Mouse (Mus musculus) liver, adult 2 months (tissue): ENCODE data around the gene Liph. TPM values are rescaled to one million over a fixed set of nuclear protein-coding genes. Genes with fewer than 3 reads are reported as not detected.

Source experiments
- DNase-seq: peaks from one replicate; pipeline ENCODE4 v3.0.0-alpha.2; 2011; ENCODE audit warnings: low read depth, low spot score; ENCODE audit errors: extremely low read depth
- H3K27ac ChIP-seq: fragments of 200-500 bp; replicated peaks from 2 replicates; pipeline ENCODE4 v1.5.1; 2012; ENCODE audit warnings: low read depth, mild to moderate bottlenecking, control low read depth, inconsistent platforms, low read length; ENCODE audit not compliant: insufficient read depth
- H3K27me3 ChIP-seq: fragments of 200-500 bp; 2 replicates; pipeline ENCODE4 v1.6.1; 2012; ENCODE audit warnings: mild to moderate bottlenecking, moderate library complexity, low read length, inconsistent platforms; ENCODE audit not compliant: control insufficient read depth, insufficient read depth
- H3K36me3 ChIP-seq: fragments of 200-500 bp; 2 replicates; pipeline ENCODE4 v1.6.1; 2012; ENCODE audit warnings: low read length, inconsistent platforms; ENCODE audit not compliant: control insufficient read depth, insufficient read depth
- H3K4me1 ChIP-seq: fragments of 200-500 bp; 2 replicates; pipeline ENCODE4 v1.6.1; 2011; ENCODE audit warnings: low read length; ENCODE audit not compliant: control insufficient read depth, insufficient read depth
- H3K4me3 ChIP-seq: fragments of 200-500 bp; 2 replicates; pipeline ENCODE4 v1.5.1; 2011; ENCODE audit warnings: low read depth, mild to moderate bottlenecking, control low read depth, low read length, moderate library complexity; ENCODE audit not compliant: insufficient read depth
- H3K79me2 ChIP-seq: fragments of 200-500 bp; 2 replicates; pipeline ENCODE4 v1.6.1; 2012; ENCODE audit warnings: inconsistent platforms, mild to moderate bottlenecking, low read length, moderate library complexity; ENCODE audit not compliant: control insufficient read depth, insufficient read depth
- H3K9ac ChIP-seq: fragments of 200-500 bp; 2 replicates; pipeline ENCODE4 v1.6.1; 2012; ENCODE audit warnings: low read depth, mild to moderate bottlenecking, control low read depth, inconsistent platforms, low read length
- CTCF ChIP-seq: fragments of 200-500 bp; IDR thresholded peaks from 2 replicates; pipeline ENCODE4 v1.5.1; 2011; ENCODE audit warnings: low read depth, low read length, control low read depth
- POLR2A ChIP-seq: fragments of 200-500 bp; IDR thresholded peaks from 2 replicates; pipeline ENCODE4 v1.6.1; 2011; ENCODE audit warnings: low read length, control low read depth; ENCODE audit not compliant: insufficient read depth; ENCODE audit errors: extremely low read depth
- WGBS: fragments of 180-500 bp; shearing (Covaris S2); methylation state at CpG from one replicate; pipeline ENCODE4 v1.1.7; 2018; 5-methylcytosine and 5-hydroxymethylcytosine counted together
- polyA plus RNA-seq: library from polyadenylated mRNA; depleted of rRNA; stranded (reverse); fragments of >200 nt; gene quantifications from 2 replicates; pipeline ENCODE4 v1.2.3, GENCODE M21; 2012; rRNA removed
- total RNA-seq: library from RNA; depleted of rRNA; stranded (reverse); fragments of >200 nt; gene quantifications from 2 replicates; pipeline ENCODE4 v1.2.3, GENCODE M21; 2014; rRNA removed

Gene Liph
- total and polyA plus RNA-seq, 2 experiments, result 0.09 to 0.12 TPM

GRCm38 (mm10) chr16:21905996-21906395 is 89.5 kb downstream of the Liph start:
- H3K4me1 ChIP-seq, result no peaks in the 10 kb centered on the region
- H3K9ac ChIP-seq, result no peak overlapping the region
- peaks cover 43% of the 10 kb centered on the region for H3K36me3 ChIP-seq
- DNase-seq, result no peak
- no peak overlapping the region for H3K4me3 ChIP-seq
- H3K27ac ChIP-seq, result no peak overlapping the region
- 91% methylated on average over 7 of the region's 7 CpGs for WGBS
- H3K27me3 ChIP-seq, result no peaks in the 10 kb centered on the region
- H3K79me2 ChIP-seq, result no peaks in the 10 kb centered on the region
- TF ChIP-seq CTCF, result no peak
- no peak for TF ChIP-seq POLR2A

DNA sequence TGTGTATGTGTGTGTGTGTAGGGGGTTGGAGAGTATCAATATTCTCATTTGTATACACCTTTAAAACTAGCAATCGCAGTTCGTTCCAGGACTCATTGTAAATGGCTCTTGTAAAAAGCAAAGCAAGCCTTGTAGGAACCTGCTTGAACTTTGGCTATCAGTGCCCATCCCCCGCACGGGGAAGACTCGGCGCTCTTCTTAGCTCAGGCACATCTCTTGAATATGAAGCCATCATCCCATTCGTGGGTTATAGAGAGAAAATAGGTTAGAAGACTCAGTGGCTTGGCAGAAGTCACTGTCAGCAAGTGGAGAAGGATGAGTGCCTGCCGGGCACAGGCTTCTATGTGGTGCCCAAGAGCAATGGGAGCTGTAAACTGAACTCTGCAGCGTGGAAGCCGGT is 90.8 kb downstream of the Liph start:
- no peak overlapping the region for H3K4me3 ChIP-seq
- DNase-seq, result no peak
- H3K79me2 ChIP-seq, result no peaks in the 10 kb centered on the region
- H3K4me1 ChIP-seq, result no peaks in the 10 kb centered on the region
- TF ChIP-seq POLR2A (no peak), CTCF (no peak)
- H3K27ac ChIP-seq, result no peak overlapping the region
- no peak overlapping the region for H3K9ac ChIP-seq
- no peaks in the 10 kb centered on the region for H3K27me3 ChIP-seq
- WGBS, result 87% methylated on average over 10 of the region's 10 CpGs
- H3K36me3 ChIP-seq, result peaks cover 42% of the 10 kb centered on the region

Other genes with a start within 250 kb of the Liph start
- gene Ehhadh, start 207.9 kb downstream of the Liph start, total RNA-seq, result 263 and 266 TPM in 2 replicates
- 168 and 174 TPM in 2 replicates for gene Ehhadh, start 207.9 kb downstream of the Liph start, polyA plus RNA-seq
- gene Map3k13, start 201.3 kb downstream of the Liph start, total RNA-seq, result 7.0 and 8.8 TPM in 2 replicates
- 3.8 and 5.3 TPM in 2 replicates for gene Map3k13, start 201.3 kb downstream of the Liph start, polyA plus RNA-seq
- 4.3 and 6.0 TPM in 2 replicates for gene Tmem41a, start 48.1 kb downstream of the Liph start, total RNA-seq
- 8.2 and 8.6 TPM in 2 replicates for gene Tmem41a, start 48.1 kb downstream of the Liph start, polyA plus RNA-seq
- gene Senp2, start 13.8 kb upstream of the Liph start, total RNA-seq, result 11.0 and 11.2 TPM in 2 replicates
- 3.9 and 4.0 TPM in 2 replicates for gene Senp2, start 13.8 kb upstream of the Liph start, polyA plus RNA-seq
- 0.27 and 0.37 TPM in 2 replicates for gene Igf2bp2, start 167.6 kb upstream of the Liph start, total RNA-seq
- gene Igf2bp2, start 167.6 kb upstream of the Liph start, polyA plus RNA-seq, result 0.22 and 0.81 TPM in 2 replicates